Mouse (Mus musculus) bone marrow macrophage, adult 2 months (primary cell): ENCODE data around the gene Slc4a2.

Experiments used
- CTCF ChIP-seq: IDR thresholded peaks from 2 replicates; pipeline ENCODE4 v1.5.1; 2012; ENCODE audit warnings: low read depth, mild to moderate bottlenecking, low read length, moderate library complexity
- POLR2A ChIP-seq: IDR thresholded peaks from 2 replicates; pipeline ENCODE4 v1.6.1; 2012; ENCODE audit warnings: mild to moderate bottlenecking, low read depth, low read length, borderline replicate concordance

DNA sequence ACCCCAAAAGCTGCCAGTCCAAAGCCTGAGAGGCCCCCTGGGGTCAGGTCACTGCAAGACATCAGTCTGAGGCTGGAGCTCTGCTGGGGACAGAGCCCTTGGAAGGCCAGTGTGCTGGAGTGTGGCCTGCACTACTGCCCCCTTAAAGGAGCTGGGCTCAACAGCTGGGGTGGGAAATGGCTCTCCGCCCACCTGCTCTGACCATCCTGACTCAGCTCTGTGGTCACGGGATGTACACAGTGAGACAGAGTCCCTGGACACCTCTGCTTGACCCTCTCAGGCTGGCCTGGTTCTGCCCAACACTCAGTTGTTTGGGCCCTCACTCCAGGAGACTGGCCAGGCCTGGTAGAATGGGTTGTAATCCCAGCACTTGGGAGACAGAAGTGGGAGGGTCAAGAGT lies 14.2 kb upstream of the Slc4a2 start:
- TF ChIP-seq CTCF (no peak), POLR2A (no peak)
